Mouse (Mus musculus) cortical plate, adult 2 months (tissue): Measurements from ENCODE around the gene Slfnl1. TPM values are rescaled to one million over a fixed set of nuclear protein-coding genes. Genes with fewer than 3 reads are reported as not detected.

Experiments
- H3K27ac ChIP-seq: fragments of 200-500 bp; 2 replicates; pipeline ENCODE4 v1.5.1; 2012; ENCODE audit warnings: low read length, control low read depth, inconsistent platforms; ENCODE audit not compliant: insufficient read depth
- H3K4me1 ChIP-seq: fragments of 200-500 bp; 2 replicates; pipeline ENCODE4 v1.6.1; 2011; ENCODE audit warnings: low read length; ENCODE audit not compliant: control insufficient read depth, insufficient read depth
- H3K4me3 ChIP-seq: fragments of 200-500 bp; 2 replicates; pipeline ENCODE4 v1.5.1; 2011; ENCODE audit warnings: mild to moderate bottlenecking, low read length, control low read depth; ENCODE audit not compliant: insufficient read depth
- CTCF ChIP-seq: fragments of 200-500 bp; IDR thresholded peaks from 2 replicates; pipeline ENCODE4 v1.5.1; 2011; ENCODE audit warnings: mild to moderate bottlenecking, control low read depth, low read length; ENCODE audit not compliant: insufficient read depth; ENCODE audit errors: extremely low read depth
- POLR2A ChIP-seq: fragments of 200-500 bp; IDR thresholded peaks from 2 replicates; pipeline ENCODE4 v1.6.1; 2011; ENCODE audit warnings: mild to moderate bottlenecking, low read length, control low read depth; ENCODE audit not compliant: insufficient read depth; ENCODE audit errors: extremely low read depth
- polyA plus RNA-seq: library from polyadenylated mRNA; depleted of rRNA; stranded (reverse); fragments of >200 nt; gene quantifications from 2 replicates; pipeline ENCODE4 v1.2.3, GENCODE M21; 2012; rRNA removed

Gene Slfnl1
- 0.06 and 0.10 TPM in 2 replicates for polyA plus RNA-seq

GRCm38 (mm10) chr4:120531986-120532385, at the start of gene Slfnl1:
Gene Slfnl1 (plus strand): TSS chr4:120532231.
- Histone ChIP-seq H3K4me1 (no peaks in the 10 kb centered on the region), H3K27ac (no peak within 1 kb of the TSS), H3K4me3 (no peak within 1 kb of the TSS)
- TF ChIP-seq CTCF (no peak), POLR2A (no peak)

GRCm38 (mm10) chr4:120487707-120488106, 44.3 kb upstream of the Slfnl1 start:
- peaks cover 2% of the 10 kb centered on the region for H3K4me1 ChIP-seq
- TF ChIP-seq POLR2A (no peak), CTCF (no peak)
- no peak overlapping the region for H3K27ac ChIP-seq
- no peak overlapping the region for H3K4me3 ChIP-seq

DNA sequence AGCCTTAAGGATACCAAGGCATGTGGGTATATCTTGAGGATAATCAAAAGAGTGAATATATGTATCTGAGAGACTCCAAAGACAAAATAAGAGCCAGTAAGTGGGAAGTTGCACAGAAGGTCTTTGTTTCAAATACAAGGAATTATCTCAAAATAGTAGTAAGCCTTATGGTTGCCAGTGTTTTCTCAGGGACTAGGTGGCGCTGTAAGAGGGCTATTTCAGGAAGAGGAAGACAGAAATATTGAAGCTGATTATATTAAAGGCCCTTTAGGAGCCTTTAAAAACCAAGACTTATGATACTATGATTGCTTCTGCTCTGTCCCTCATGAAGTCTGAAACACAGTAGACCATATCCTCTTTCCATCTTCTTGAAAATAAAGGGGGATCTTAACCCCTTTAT, 25.1 kb upstream of the Slfnl1 start:
- no peak for TF ChIP-seq POLR2A
- no peak for TF ChIP-seq CTCF
- H3K27ac ChIP-seq = no peak overlapping the region
- no peak overlapping the region for H3K4me3 ChIP-seq
- no peaks in the 10 kb centered on the region for H3K4me1 ChIP-seq

GRCm38 (mm10) chr4:120511203-120511602, 20.8 kb upstream of the Slfnl1 start:
- TF ChIP-seq CTCF (no peak), POLR2A (no peak)
- H3K4me1 ChIP-seq = no peaks in the 10 kb centered on the region

DNA sequence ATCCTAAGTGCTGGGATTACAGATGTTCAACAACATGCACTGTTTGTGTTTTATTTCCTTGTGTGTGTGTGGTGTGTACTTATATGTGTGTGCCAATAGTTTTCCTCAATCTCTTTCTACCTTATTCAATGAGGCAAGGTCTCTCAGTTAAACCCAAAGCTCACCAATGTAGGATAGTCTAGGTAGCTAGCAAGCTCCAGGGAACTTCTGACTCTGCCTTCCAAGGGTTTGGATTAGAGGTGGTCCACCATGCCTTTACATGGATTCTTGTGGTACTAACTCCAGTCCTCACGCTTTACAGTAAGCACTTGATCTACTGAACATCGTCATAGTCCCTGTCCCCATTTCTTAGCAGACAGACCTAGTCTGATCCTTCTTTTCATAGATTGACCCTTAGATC, 17.7 kb upstream of the Slfnl1 start:
- no peak overlapping the region for H3K4me3 ChIP-seq
- TF ChIP-seq CTCF (no peak), POLR2A (no peak)
- H3K4me1 ChIP-seq = no peaks in the 10 kb centered on the region
- H3K27ac ChIP-seq = no peak overlapping the region

More at GRCm38 (mm10) chr4:120511203-120511602, 20.8 kb upstream of the Slfnl1 start:
- Histone ChIP-seq H3K4me3 (no peak overlapping the region), H3K27ac (no peak overlapping the region)

GRCm38 (mm10) chr4:120516491-120516890, 15.5 kb upstream of the Slfnl1 start:
- Histone ChIP-seq H3K4me1 (no peaks in the 10 kb centered on the region), H3K27ac (no peak overlapping the region), H3K4me3 (no peak overlapping the region)
- TF ChIP-seq CTCF (no peak), POLR2A (no peak)

DNA sequence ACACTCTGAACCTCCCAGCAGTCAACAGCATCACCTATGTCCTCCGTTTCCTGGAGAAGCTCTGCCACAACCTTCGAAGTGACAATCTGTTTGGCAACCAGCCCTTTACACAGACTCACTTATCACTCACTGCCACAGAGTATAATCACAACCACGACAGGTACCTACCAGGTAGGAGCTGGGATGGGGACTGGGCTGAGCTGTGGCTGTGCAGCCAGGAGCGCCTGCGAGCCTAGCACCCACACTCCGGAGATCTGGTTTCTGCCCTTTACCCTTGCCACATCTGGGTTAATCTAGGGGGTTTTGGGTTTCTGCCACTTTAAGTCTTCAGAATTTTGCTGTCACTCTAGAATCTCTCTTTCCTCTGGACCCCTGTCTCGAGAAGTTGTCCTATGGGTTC, 15.1 kb upstream of the Slfnl1 start:
- Histone ChIP-seq H3K27ac (no peak overlapping the region), H3K4me1 (no peaks in the 10 kb centered on the region), H3K4me3 (no peak overlapping the region)
- TF ChIP-seq CTCF (no peak), POLR2A (no peak)

DNA sequence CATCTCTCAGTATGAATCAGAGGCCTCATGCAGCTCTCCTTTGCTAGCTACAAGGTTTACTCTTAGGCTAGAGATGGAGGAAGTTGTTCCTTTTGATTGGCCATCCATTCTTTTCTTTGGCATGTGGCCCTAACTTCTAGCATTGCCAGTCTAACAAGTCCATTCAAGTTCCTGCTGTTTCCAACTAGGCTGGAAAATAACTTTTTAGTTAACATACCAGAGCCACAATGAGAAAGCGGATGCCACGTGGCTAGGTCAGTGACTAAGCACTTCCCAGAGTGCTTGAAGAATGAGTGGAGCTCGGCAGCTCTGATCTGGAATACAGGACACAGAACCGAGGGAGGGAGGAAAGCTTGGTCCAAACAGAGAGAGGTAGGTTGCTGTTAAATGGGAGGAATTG, 14.7 kb upstream of the Slfnl1 start:
- no peaks in the 10 kb centered on the region for H3K4me1 ChIP-seq
- H3K4me3 ChIP-seq = no peak overlapping the region
- no peak for TF ChIP-seq POLR2A
- no peak for TF ChIP-seq CTCF
- H3K27ac ChIP-seq = no peak overlapping the region

DNA sequence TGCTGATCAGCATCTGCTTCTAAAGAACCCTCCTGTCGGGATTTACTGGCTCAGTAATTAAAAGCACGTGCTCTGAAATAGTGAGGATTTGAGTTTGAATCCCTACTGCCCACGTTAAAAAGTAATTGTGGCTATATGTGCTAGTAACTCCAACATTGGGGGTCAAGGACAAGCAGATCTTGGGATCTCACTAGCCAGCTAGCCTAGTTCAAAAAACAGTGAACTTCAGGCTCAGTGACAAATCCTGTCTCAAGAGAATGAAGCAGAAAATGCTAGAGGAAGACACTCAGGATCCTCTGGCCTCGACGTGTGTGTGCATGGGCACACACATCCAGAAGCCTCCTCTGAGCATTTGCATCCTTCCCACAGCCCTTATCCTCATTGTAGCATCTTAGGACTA, 10.3 kb upstream of the Slfnl1 start:
- TF ChIP-seq POLR2A (no peak), CTCF (no peak)
- Histone ChIP-seq H3K27ac (no peak overlapping the region), H3K4me3 (no peak overlapping the region), H3K4me1 (no peaks in the 10 kb centered on the region)

- no peak for TF ChIP-seq POLR2A
- no peak for TF ChIP-seq CTCF
- Histone ChIP-seq H3K4me3 (no peak overlapping the region), H3K27ac (no peak overlapping the region), H3K4me1 (no peaks in the 10 kb centered on the region)
Measured at GRCm38 (mm10) chr4:120522351-120522750, 9.7 kb upstream of the Slfnl1 start.

DNA sequence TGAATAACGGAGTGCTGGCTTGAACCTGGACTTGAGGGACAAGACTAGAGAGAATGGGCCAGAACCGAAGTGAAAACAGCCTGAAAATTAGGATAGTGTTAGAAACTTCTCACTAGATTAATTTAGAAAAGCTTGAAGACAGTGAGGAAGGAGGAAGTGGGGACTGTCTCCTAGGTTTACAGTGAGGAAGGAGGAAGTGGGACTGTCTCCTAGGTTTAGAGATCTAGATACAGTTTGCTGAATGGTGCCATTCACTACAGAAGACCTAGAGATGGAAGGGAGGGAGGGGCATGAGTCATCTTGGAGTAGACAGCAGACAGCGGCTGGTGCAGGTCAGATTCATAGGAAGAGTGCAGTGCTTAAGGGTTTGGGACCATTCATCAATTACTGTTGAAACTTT, 8.9 kb upstream of the Slfnl1 start:
- TF ChIP-seq POLR2A (no peak), CTCF (no peak)
- H3K4me1 ChIP-seq = no peaks in the 10 kb centered on the region
- H3K4me3 ChIP-seq = no peak overlapping the region
- H3K27ac ChIP-seq = no peak overlapping the region
